Mouse (Mus musculus): ENCODE data around the gene Il11ra1.

Il11ra1 gene

DNA sequence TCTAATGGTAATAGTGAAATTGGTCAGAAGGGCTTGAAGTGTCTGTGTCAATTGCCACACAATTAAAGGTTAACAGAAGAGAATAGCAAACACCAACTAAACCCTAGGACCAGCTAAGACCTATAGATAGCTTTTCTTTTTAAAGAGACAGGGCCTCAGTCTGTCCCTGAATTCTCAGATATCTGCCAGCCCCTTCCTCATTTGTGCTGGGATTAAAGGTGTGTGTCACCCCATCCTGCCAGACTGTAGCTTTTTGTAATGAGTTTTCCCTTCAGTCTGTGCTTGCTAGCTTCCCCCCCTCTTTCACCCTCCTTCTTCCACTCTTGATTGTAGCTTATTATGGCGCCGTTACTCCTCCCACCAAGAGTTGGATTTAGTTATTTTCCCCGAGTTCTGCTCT lies 83.4 kb downstream of the Il11ra1 start:
- DNase-seq = peak; percentile 78

Data from heart, adult 11 months (tissue).